Mouse (Mus musculus) kidney, embryonic 16.5 days (tissue): ENCODE measurements around the gene 7530416G11Rik. TPM values are rescaled to one million over a fixed set of nuclear protein-coding genes. Genes with fewer than 3 reads are reported as not detected.

Source experiments
- polyA plus RNA-seq: library from polyadenylated mRNA; unstranded; fragments of >200 nt; fragmentation: Nextera tagmentation; extraction: Ambion mirVana; gene quantifications from 2 replicates; pipeline ENCODE4 v1.2.1, GENCODE M21; 2015

Gene 7530416G11Rik
- polyA plus RNA-seq, 1 experiment from 2014 or later = not detected

Other genes with a start within 250 kb of the 7530416G11Rik start
- gene Atxn10, start 167.0 kb downstream of the 7530416G11Rik start, polyA plus RNA-seq = 294 and 307 TPM in 2 replicates
- 21.2 and 22.5 TPM in 2 replicates for gene Wnt7b, start 79.2 kb upstream of the 7530416G11Rik start, polyA plus RNA-seq
- gene Ppara, start 231.8 kb upstream of the 7530416G11Rik start, polyA plus RNA-seq = 5.1 and 5.9 TPM in 2 replicates